Mouse (Mus musculus) heart, embryonic 16.5 days (tissue): ENCODE measurements around the gene Slc35c2. TPM values are rescaled to one million over a fixed set of nuclear protein-coding genes. Genes with fewer than 3 reads are reported as not detected.

Source experiments
- ATAC-seq: fragments of 200-750 bp; cut with Nextera tagmentation; replicated peaks from 2 replicates; pipeline ENCODE4 v1.8.0; 2017; ENCODE audit warnings: moderate number of reproducible peaks; ENCODE audit not compliant: insufficient read depth, low FRiP score; ENCODE audit errors: extremely low read depth
- H3K27ac ChIP-seq: fragments of 300-500 bp; sonication (generic); 2 replicates; pipeline ENCODE4 v1.5.1; 2014; ENCODE audit warnings: mild to moderate bottlenecking, low read length, control low read depth, moderate library complexity
- H3K27me3 ChIP-seq: fragments of 300-500 bp; sonication (generic); 2 replicates; pipeline ENCODE4 v1.6.1; 2014; ENCODE audit warnings: low read length, mixed read lengths; ENCODE audit not compliant: control insufficient read depth, insufficient read depth
- H3K36me3 ChIP-seq: fragments of 300-500 bp; sonication (generic); 2 replicates; pipeline ENCODE4 v1.6.1; 2014; ENCODE audit not compliant: control insufficient read depth, insufficient read depth
- H3K4me1 ChIP-seq: fragments of 300-500 bp; sonication (generic); 2 replicates; pipeline ENCODE4 v1.6.1; 2014; ENCODE audit warnings: low read length, mixed read lengths; ENCODE audit not compliant: control insufficient read depth, insufficient read depth
- H3K4me2 ChIP-seq: fragments of 300-500 bp; sonication (generic); 2 replicates; pipeline ENCODE4 v1.6.1; 2014; ENCODE audit warnings: low read depth, mild to moderate bottlenecking, control low read depth, low read length
- H3K4me3 ChIP-seq: fragments of 300-500 bp; sonication (generic); 2 replicates; pipeline ENCODE4 v1.5.1; 2014; ENCODE audit warnings: mild to moderate bottlenecking, control low read depth, low read length
- H3K9ac ChIP-seq: fragments of 300-500 bp; sonication (generic); 2 replicates; pipeline ENCODE4 v1.6.1; 2014; ENCODE audit warnings: low read length, control low read depth
- H3K9me3 ChIP-seq: fragments of 300-500 bp; sonication (generic); replicated peaks from 2 replicates; pipeline ENCODE4 v1.6.1; 2016; ENCODE audit warnings: low read length; ENCODE audit not compliant: control insufficient read depth
- WGBS: fragments of 180-500 bp; shearing (Covaris S2); extraction: QIAGEN DNeasy Blood & Tissue Kit; methylation state at CpG from one replicate; pipeline ENCODE4 v1.1.7; 2014; 5-methylcytosine and 5-hydroxymethylcytosine counted together
- polyA plus RNA-seq: library from polyadenylated mRNA; unstranded; fragments of >200 nt; fragmentation: Nextera tagmentation; extraction: Ambion mirVana; gene quantifications from 2 replicates; pipeline ENCODE4 v1.2.1, GENCODE M21; 2015

Gene Slc35c2
- polyA plus RNA-seq, 1 experiment from 2014 or later: 40.4 TPM

- Histone ChIP-seq H3K9me3 (no peaks in the 10 kb centered on the region), H3K4me3 (no peak overlapping the region), H3K36me3 (peaks cover 5% of the 10 kb centered on the region; the same call in 1 of the 2 replicates), H3K9ac (no peak overlapping the region), H3K27ac (no peak overlapping the region), H3K4me2 (no peak overlapping the region), H3K27me3 (no peaks in the 10 kb centered on the region), H3K4me1 (peaks cover 2% of the 10 kb centered on the region; the same call in 1 of the 2 replicates)
- ATAC-seq: no peak
- WGBS: 50% methylated on average over 4 of the region's 4 CpGs
Measured at GRCm38 (mm10) chr2:165273589-165273988, 14.1 kb downstream of the Slc35c2 start.

- Histone ChIP-seq H3K27ac (no peak overlapping the region), H3K4me3 (no peak overlapping the region), H3K9ac (no peak overlapping the region)
Measured at GRCm38 (mm10) chr2:165271326-165271725, 16.3 kb downstream of the Slc35c2 start.

DNA sequence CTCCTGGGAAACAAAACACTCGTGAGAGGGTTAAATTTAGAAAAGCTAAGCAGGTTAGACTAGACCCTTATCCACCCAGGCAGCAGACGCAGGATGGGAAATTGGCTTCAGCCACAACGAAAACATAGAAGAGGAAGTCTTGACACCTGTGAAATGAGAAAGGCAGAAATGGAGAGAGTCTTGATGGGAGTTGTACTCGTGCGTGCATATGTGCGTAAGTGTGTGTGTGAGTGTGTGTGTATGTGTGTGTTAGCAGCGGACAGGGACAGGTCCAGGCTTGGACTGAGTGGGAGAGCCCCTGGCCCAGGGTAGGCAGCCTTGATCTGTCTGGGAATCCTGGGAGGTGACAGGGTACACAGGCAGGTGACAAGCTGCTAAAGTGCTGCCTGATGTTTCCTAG lies 16.8 kb downstream of the Slc35c2 start:
- 0 out of 2 replicates have a peak, but pooled peaks cover 7% of the 10 kb centered on the region for H3K27me3 ChIP-seq
- 0 out of 2 replicates have a peak, but pooled peaks have one; percentile 18 for ATAC-seq
- H3K9me3 ChIP-seq: no peaks in the 10 kb centered on the region
- H3K4me3 ChIP-seq: no peak overlapping the region
- H3K27ac ChIP-seq: no peak overlapping the region
- no peak overlapping the region for H3K4me2 ChIP-seq
- peaks cover 2% of the 10 kb centered on the region; the same call in 1 of the 2 replicates for H3K4me1 ChIP-seq
- no peaks in the 10 kb centered on the region for H3K36me3 ChIP-seq
- no peak overlapping the region for H3K9ac ChIP-seq
- 27% methylated on average over 7 of the region's 7 CpGs for WGBS

More at GRCm38 (mm10) chr2:165271326-165271725, 16.3 kb downstream of the Slc35c2 start:
- Histone ChIP-seq H3K9me3 (no peaks in the 10 kb centered on the region), H3K4me1 (peaks cover 2% of the 10 kb centered on the region; the same call in 1 of the 2 replicates), H3K27me3 (0 out of 2 replicates have a peak, but pooled peaks cover 2% of the 10 kb centered on the region), H3K36me3 (no peaks in the 10 kb centered on the region), H3K4me2 (no peak overlapping the region)
- ATAC-seq: no peak
- WGBS: 16% methylated on average over 8 of the region's 8 CpGs

- Histone ChIP-seq H3K27ac (no peak overlapping the region), H3K4me2 (no peak overlapping the region), H3K27me3 (peaks cover 21% of the 10 kb centered on the region), H3K4me1 (peaks cover under 1% of the 10 kb centered on the region; the same call in 1 of the 2 replicates), H3K36me3 (no peaks in the 10 kb centered on the region), H3K9ac (no peak overlapping the region), H3K4me3 (no peak overlapping the region), H3K9me3 (no peaks in the 10 kb centered on the region)
- WGBS: 29% methylated on average over 12 of the region's 12 CpGs
- no peak for ATAC-seq
Measured at GRCm38 (mm10) chr2:165266739-165267138, 20.9 kb downstream of the Slc35c2 start.

DNA sequence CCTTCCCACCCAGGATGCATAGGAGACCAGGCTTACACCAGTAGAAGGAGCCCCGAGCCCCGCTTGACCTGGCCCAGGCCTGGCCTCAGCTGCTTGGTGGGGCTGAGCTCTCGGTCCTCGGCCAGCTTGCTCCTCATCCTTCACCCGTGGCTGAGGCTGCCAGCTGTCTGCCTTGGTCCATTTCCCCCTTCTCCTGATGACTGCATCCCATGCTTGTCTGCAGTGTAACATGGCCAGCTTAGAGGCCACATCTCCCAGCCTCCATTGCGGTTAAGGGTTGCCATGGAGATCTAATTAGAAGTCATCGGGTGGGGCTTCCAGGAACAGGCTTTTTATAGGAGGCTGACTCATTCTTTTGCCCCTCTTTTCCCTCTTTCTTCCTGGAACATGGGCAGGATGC lies 23.8 kb downstream of the Slc35c2 start:
- H3K4me3 ChIP-seq: no peak overlapping the region
- H3K4me1 ChIP-seq: no peaks in the 10 kb centered on the region
- peaks cover 30% of the 10 kb centered on the region for H3K27me3 ChIP-seq
- no peak overlapping the region for H3K9ac ChIP-seq
- no peak for ATAC-seq
- no peaks in the 10 kb centered on the region for H3K9me3 ChIP-seq
- H3K36me3 ChIP-seq: no peaks in the 10 kb centered on the region
- no peak overlapping the region for H3K27ac ChIP-seq
- H3K4me2 ChIP-seq: no peak overlapping the region
- 67% methylated on average over 7 of the region's 7 CpGs for WGBS

DNA sequence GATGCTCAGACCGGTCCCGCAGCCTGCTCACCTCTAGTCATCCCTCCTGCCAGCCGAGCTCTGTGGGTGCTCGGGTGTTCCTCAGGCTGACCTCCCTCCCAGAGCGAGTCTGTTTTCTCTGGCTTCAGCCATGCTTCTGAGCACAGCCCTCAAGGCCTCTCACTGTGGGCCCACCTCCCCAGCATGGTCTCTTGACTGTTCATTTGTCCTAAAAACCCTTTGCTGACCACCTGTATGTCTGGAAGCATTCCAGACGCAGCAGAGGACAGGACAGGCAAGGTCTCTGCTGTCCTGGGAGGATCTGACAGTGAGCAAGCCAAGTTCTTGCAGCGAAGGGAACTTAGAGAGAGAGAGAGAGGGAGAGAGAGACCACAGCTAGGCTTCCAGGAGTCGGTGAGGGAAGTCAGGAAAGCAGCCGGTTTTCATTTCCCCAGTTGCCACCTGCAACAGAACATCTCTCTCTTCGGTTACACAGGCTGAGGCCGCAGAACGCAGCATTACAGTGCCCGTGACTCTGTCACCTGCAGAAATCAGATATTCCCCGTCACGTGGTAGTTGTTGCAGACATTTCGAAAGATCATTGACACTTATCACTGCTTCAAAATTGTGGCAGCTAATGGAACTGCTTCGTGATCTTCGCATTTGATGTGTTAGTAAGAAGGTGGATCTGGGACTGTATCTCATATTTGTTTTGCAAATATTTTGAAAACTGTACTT lies 25.2 kb downstream of the Slc35c2 start:
- H3K9ac ChIP-seq: no peak overlapping the region
- H3K4me3 ChIP-seq: no peak overlapping the region
- WGBS: 52% methylated on average over 18 of the region's 18 CpGs
- no peaks in the 10 kb centered on the region for H3K9me3 ChIP-seq
- peaks cover 39% of the 10 kb centered on the region for H3K27me3 ChIP-seq
- H3K4me1 ChIP-seq: no peaks in the 10 kb centered on the region
- H3K4me2 ChIP-seq: no peak overlapping the region
- H3K36me3 ChIP-seq: no peaks in the 10 kb centered on the region
- no peak overlapping the region for H3K27ac ChIP-seq
- ATAC-seq: no peak

DNA sequence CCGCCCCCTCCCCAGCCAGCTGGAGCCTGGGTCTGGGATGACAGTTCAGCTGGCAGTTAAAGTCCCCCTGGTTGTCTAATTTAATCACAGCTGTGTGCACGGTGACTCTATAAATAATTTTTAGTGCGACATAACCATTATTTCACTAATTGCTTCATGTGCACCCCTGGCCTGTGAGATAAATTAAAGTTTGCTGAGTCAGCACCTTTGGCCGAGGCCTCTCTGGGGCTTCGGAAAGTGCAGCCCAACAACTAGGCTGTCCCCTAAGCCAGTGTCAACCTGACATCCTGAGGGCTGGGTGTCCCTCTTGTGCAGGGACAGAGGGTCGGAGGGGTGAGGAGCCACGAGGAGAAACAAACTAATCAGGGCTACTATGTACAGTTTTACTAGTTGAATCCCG lies 27.8 kb downstream of the Slc35c2 start:
- Histone ChIP-seq H3K27me3 (peaks cover 49% of the 10 kb centered on the region), H3K9ac (no peak overlapping the region), H3K27ac (no peak overlapping the region), H3K4me1 (no peaks in the 10 kb centered on the region), H3K4me3 (no peak overlapping the region), H3K4me2 (no peak overlapping the region), H3K9me3 (no peaks in the 10 kb centered on the region), H3K36me3 (no peaks in the 10 kb centered on the region)
- ATAC-seq: no peak
- 69% methylated on average over 8 of the region's 8 CpGs for WGBS

DNA sequence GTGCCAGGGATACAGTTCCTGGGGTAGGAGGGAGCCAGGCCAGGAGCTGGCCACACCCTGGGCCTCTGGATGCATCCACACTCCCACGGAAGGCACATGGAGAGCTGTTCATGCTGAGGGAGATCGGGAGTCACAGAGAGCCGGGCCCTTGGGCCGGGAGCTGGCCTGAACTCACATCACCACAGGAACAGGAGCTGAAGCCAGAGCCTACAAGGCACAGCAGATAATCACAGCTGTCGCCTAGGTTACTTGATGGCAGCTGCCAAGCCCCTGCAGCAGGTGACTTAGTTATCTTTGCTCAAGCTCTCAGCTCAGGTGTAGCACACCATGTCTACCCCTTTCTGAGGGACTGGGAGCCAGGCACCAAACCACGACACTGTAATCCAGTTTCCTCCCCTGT lies 29.3 kb downstream of the Slc35c2 start:
- Histone ChIP-seq H3K4me3 (no peak overlapping the region), H3K27ac (no peak overlapping the region), H3K4me2 (no peak overlapping the region), H3K9me3 (no peaks in the 10 kb centered on the region), H3K4me1 (no peaks in the 10 kb centered on the region), H3K9ac (no peak overlapping the region), H3K36me3 (no peaks in the 10 kb centered on the region), H3K27me3 (peaks cover 63% of the 10 kb centered on the region)
- WGBS: 66% methylated on average over 6 of the region's 6 CpGs
- ATAC-seq: no peak

DNA sequence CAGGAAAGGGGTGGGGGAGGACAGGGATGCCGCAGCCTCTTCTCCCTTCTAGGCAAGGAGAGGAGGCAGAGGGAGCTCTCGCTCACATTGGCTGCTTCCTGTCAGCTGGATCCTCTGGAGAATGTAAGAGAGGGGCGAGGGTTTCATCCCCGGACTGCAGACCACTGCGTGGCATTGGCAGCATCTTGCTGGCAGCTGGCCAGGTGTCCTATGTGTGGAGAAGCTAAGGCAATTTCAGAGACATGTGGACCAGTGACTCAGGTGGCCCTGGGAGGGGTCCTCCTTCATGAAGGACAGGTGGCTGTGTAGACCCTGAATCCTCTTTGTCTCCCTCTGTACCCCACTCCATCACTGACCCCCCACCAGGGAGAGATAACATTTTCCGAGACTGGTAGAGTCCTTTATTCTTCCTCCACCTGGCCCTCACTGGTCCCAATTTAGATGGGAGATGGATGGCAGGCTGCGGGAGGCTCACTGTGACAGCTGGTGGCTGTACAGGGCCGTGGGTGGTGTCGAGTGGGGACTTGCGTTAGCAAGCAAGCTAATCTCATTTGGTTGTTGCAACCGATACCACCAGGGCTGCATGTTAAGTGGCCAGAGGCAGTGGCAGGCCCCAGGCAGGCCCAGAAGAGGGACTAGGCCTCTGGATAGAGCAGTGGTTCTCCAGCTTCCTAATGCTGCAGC lies 30.4 kb downstream of the Slc35c2 start:
- 37% methylated on average over 11 of the region's 11 CpGs for WGBS
- Histone ChIP-seq H3K4me3 (no peak overlapping the region), H3K36me3 (no peaks in the 10 kb centered on the region), H3K9ac (no peak overlapping the region), H3K4me2 (no peak overlapping the region), H3K27me3 (peaks cover 64% of the 10 kb centered on the region), H3K4me1 (no peaks in the 10 kb centered on the region), H3K9me3 (no peaks in the 10 kb centered on the region), H3K27ac (no peak overlapping the region)
- no peak for ATAC-seq
